Mouse (Mus musculus): ENCODE results near the gene Fes. TPM values are rescaled to one million over a fixed set of nuclear protein-coding genes. Genes with fewer than 3 reads are reported as not detected.

Fes gene
- total RNA-seq, 2 experiments from 2014 or later: 5.5 to 7.8 TPM

- no peak for DNase-seq
These were observed 13.5 kb downstream of the Fes start for GRCm38 (mm10) chr7:80374280-80374679.

GRCm38 (mm10) chr7:80373850-80374249 is 13.9 kb downstream of the Fes start:
- no peak for DNase-seq

- DNase-seq: no peak
These were observed 14.4 kb downstream of the Fes start for GRCm38 (mm10) chr7:80373352-80373751.

GRCm38 (mm10) chr7:80372667-80373066 is 15.1 kb downstream of the Fes start:
- no peak for DNase-seq

GRCm38 (mm10) chr7:80372166-80372565 is 15.6 kb downstream of the Fes start:
- no peak for DNase-seq

GRCm38 (mm10) chr7:80371041-80371751 is 16.6 kb downstream of the Fes start, which contains the start of gene Man2a2:
Gene Man2a2 (minus strand): TSS chr7:80371375.
- peak; percentile 83 to 84 for DNase-seq

GRCm38 (mm10) chr7:80370649-80371040 is 17.1 kb downstream of the Fes start:
- peak; percentile 77 to 84 for DNase-seq

- DNase-seq: no peak
These were observed 17.7 kb downstream of the Fes start for GRCm38 (mm10) chr7:80369967-80370431.

GRCm38 (mm10) chr7:80369461-80369860 is 18.3 kb downstream of the Fes start:
- DNase-seq: no peak

GRCm38 (mm10) chr7:80368635-80369421 is 18.9 kb downstream of the Fes start:
- no peak for DNase-seq

- DNase-seq: no peak
These were observed 19.7 kb downstream of the Fes start for GRCm38 (mm10) chr7:80368009-80368408.

- no peak for DNase-seq
These were observed 20.5 kb downstream of the Fes start for GRCm38 (mm10) chr7:80367232-80367631.

- DNase-seq: no peak
These were observed 22.0 kb downstream of the Fes start for GRCm38 (mm10) chr7:80365759-80366158.

GRCm38 (mm10) chr7:80360435-80360834 is 27.3 kb downstream of the Fes start:
- DNase-seq: no peak

GRCm38 (mm10) chr7:80358039-80358438 is 29.7 kb downstream of the Fes start:
- no peak for DNase-seq

- peak in 1 of 2 experiments; percentile 48 for DNase-seq
These were observed 30.6 kb downstream of the Fes start for GRCm38 (mm10) chr7:80357156-80357555.

- DNase-seq: no peak
These were observed 31.4 kb downstream of the Fes start for GRCm38 (mm10) chr7:80356351-80356750.

- DNase-seq: no peak
These were observed 34.8 kb downstream of the Fes start for GRCm38 (mm10) chr7:80352920-80353319.

- DNase-seq: no peak
These were observed 36.9 kb downstream of the Fes start for GRCm38 (mm10) chr7:80350808-80351207.

GRCm38 (mm10) chr7:80347670-80348586 is 39.8 kb downstream of the Fes start:
- DNase-seq: no peak

- DNase-seq: no peak
These were observed 40.9 kb downstream of the Fes start for GRCm38 (mm10) chr7:80346830-80347229.

GRCm38 (mm10) chr7:80346173-80346572 is 41.6 kb downstream of the Fes start:
- DNase-seq: no peak
